Mouse (Mus musculus): Measurements from ENCODE around the gene Fpgs. TPM values are rescaled to one million over a fixed set of nuclear protein-coding genes. Genes with fewer than 3 reads are reported as not detected.

Gene Fpgs
- polyA plus RNA-seq, 1 experiment from 2014 or later: 21.9 TPM

DNA sequence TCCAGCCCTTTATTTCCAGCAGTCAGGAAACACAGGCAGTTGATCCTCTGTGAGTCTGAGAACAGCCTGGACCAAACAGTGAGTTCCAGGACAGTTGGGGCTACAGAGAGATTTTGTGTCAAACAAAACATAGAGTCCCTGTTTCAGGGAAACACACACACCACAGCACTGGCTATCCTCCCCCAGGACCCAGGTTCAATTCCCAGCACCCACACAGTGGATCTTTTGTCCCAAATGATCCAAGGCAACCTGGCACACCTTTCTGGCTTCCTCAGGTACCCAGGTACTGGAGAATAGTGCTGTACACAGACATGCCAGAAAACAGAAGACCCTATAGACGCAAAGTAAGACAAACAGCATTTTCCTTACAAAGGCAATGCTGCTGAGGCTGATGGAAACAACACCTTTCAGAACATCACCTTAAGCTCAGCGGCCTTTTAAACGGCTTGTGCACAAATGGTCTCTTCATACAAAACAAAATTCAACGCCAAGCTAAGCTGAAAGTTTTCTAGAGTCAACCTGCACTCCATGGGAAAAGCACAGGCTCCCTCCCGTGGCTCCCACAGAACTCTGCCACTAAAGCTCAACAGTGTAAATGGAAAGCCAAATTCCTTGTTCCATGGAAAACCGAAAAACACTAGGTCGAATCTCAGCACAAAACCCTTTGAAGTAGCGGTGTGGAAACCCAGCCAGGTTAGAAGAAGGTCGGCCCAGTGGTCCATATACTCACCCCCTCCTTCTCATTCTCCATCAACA is 7.5 kb upstream of the Fpgs start:
- peak overlapping the region; percentile 67 for H3K4me2 ChIP-seq (ENCODE audit: low read depth, low read length, severe bottlenecking)
- no peak for DNase-seq (ENCODE audit: low spot score)
- H3K27me3 ChIP-seq (ENCODE audit: control insufficient read depth, insufficient read depth, low read length): no peaks in the 10 kb centered on the region
- peak overlapping the region; percentile 71 for H3K9ac ChIP-seq (ENCODE audit: low read length)
- H3K4me3 ChIP-seq (ENCODE audit: low read depth, low read length): peak overlapping the region; percentile 91
- H3K27ac ChIP-seq (ENCODE audit: low read depth, low read length): no peak overlapping the region
- H3K9me3 ChIP-seq (ENCODE audit: control insufficient read depth, low read length): no peaks in the 10 kb centered on the region
- peaks cover 22% of the 10 kb centered on the region; the same call in 1 of the 2 replicates for H3K36me3 ChIP-seq (ENCODE audit: control insufficient read depth, insufficient read depth, low read length)
- no peak for ATAC-seq (replicated peaks; ENCODE audit: low FRiP score)
- peaks cover 4% of the 10 kb centered on the region for H3K4me1 ChIP-seq (replicated peaks; ENCODE audit: control insufficient read depth, insufficient read depth, low read length)
- 33% methylated on average over 9 of the region's 9 CpGs for WGBS

- Histone ChIP-seq H3K9me3 (ENCODE audit: control insufficient read depth, low read length) (no peaks in the 10 kb centered on the region), H3K4me1 (replicated peaks; ENCODE audit: control insufficient read depth, insufficient read depth, low read length) (peaks cover 4% of the 10 kb centered on the region), H3K9ac (ENCODE audit: low read length) (no peak overlapping the region), H3K27ac (ENCODE audit: low read depth, low read length) (no peak overlapping the region), H3K4me2 (ENCODE audit: low read depth, low read length, severe bottlenecking) (no peak overlapping the region), H3K4me3 (ENCODE audit: low read depth, low read length) (no peak overlapping the region), H3K36me3 (ENCODE audit: control insufficient read depth, insufficient read depth, low read length) (peaks cover 28% of the 10 kb centered on the region; the same call in 1 of the 2 replicates), H3K27me3 (ENCODE audit: control insufficient read depth, insufficient read depth, low read length) (no peaks in the 10 kb centered on the region)
- no peak for ATAC-seq (replicated peaks; ENCODE audit: low FRiP score)
- no peak for DNase-seq (ENCODE audit: low spot score)
- WGBS: 86% methylated on average over 5 of the region's 5 CpGs
Measured at GRCm38 (mm10) chr2:32710425-32710824, 6.5 kb upstream of the Fpgs start.

- peaks cover 4% of the 10 kb centered on the region for H3K4me1 ChIP-seq (replicated peaks; ENCODE audit: control insufficient read depth, insufficient read depth, low read length)
- 94% methylated on average over 20 of the region's 20 CpGs for WGBS
- no peak overlapping the region for H3K27ac ChIP-seq (ENCODE audit: low read depth, low read length)
- H3K36me3 ChIP-seq (ENCODE audit: control insufficient read depth, insufficient read depth, low read length): peaks cover 28% of the 10 kb centered on the region; the same call in 1 of the 2 replicates
- H3K4me3 ChIP-seq (ENCODE audit: low read depth, low read length): no peak overlapping the region
- H3K9ac ChIP-seq (ENCODE audit: low read length): no peak overlapping the region
- no peak overlapping the region for H3K4me2 ChIP-seq (ENCODE audit: low read depth, low read length, severe bottlenecking)
- no peaks in the 10 kb centered on the region for H3K9me3 ChIP-seq (ENCODE audit: control insufficient read depth, low read length)
- no peak for DNase-seq (ENCODE audit: low spot score)
- H3K27me3 ChIP-seq (ENCODE audit: control insufficient read depth, insufficient read depth, low read length): no peaks in the 10 kb centered on the region
- ATAC-seq (replicated peaks; ENCODE audit: low FRiP score): no peak
Measured at GRCm38 (mm10) chr2:32709521-32710137, 5.7 kb upstream of the Fpgs start.

GRCm38 (mm10) chr2:32708643-32709042 is 4.7 kb upstream of the Fpgs start:
- ATAC-seq (replicated peaks; ENCODE audit: low FRiP score): no peak
- Histone ChIP-seq H3K4me1 (replicated peaks; ENCODE audit: control insufficient read depth, insufficient read depth, low read length) (peaks cover 4% of the 10 kb centered on the region), H3K9ac (ENCODE audit: low read length) (no peak overlapping the region), H3K9me3 (ENCODE audit: control insufficient read depth, low read length) (no peaks in the 10 kb centered on the region), H3K27me3 (ENCODE audit: control insufficient read depth, insufficient read depth, low read length) (no peaks in the 10 kb centered on the region), H3K36me3 (ENCODE audit: control insufficient read depth, insufficient read depth, low read length) (peaks cover 28% of the 10 kb centered on the region; the same call in 1 of the 2 replicates), H3K27ac (ENCODE audit: low read depth, low read length) (no peak overlapping the region), H3K4me3 (ENCODE audit: low read depth, low read length) (no peak overlapping the region), H3K4me2 (ENCODE audit: low read depth, low read length, severe bottlenecking) (no peak overlapping the region)
- 49% methylated on average over 3 of the region's 3 CpGs for whole genome bisulfite sequencing
- DNase-seq (ENCODE audit: low spot score): peak; percentile 88

- no peak overlapping the region for H3K27ac ChIP-seq (ENCODE audit: low read depth, low read length)
- ATAC-seq (replicated peaks; ENCODE audit: low FRiP score): no peak
- peaks cover 35% of the 10 kb centered on the region; the same call in 1 of the 2 replicates for H3K36me3 ChIP-seq (ENCODE audit: control insufficient read depth, insufficient read depth, low read length)
- H3K4me1 ChIP-seq (replicated peaks; ENCODE audit: control insufficient read depth, insufficient read depth, low read length): peaks cover 4% of the 10 kb centered on the region
- no peak overlapping the region for H3K4me2 ChIP-seq (ENCODE audit: low read depth, low read length, severe bottlenecking)
- H3K9ac ChIP-seq (ENCODE audit: low read length): no peak overlapping the region
- H3K9me3 ChIP-seq (ENCODE audit: control insufficient read depth, low read length): no peaks in the 10 kb centered on the region
- no peaks in the 10 kb centered on the region for H3K27me3 ChIP-seq (ENCODE audit: control insufficient read depth, insufficient read depth, low read length)
- 93% methylated on average over 6 of the region's 6 CpGs for WGBS
- no peak overlapping the region for H3K4me3 ChIP-seq (ENCODE audit: low read depth, low read length)
- no peak for DNase-seq (ENCODE audit: low spot score)
Measured at GRCm38 (mm10) chr2:32706971-32707370, 3.0 kb upstream of the Fpgs start.

GRCm38 (mm10) chr2:32705018-32705417 is 1.1 kb upstream of the Fpgs start:
- Histone ChIP-seq H3K4me2 (ENCODE audit: low read depth, low read length, severe bottlenecking) (no peak overlapping the region), H3K9ac (ENCODE audit: low read length) (no peak overlapping the region), H3K4me3 (ENCODE audit: low read depth, low read length) (no peak overlapping the region), H3K27ac (ENCODE audit: low read depth, low read length) (no peak overlapping the region), H3K9me3 (ENCODE audit: control insufficient read depth, low read length) (no peaks in the 10 kb centered on the region), H3K4me1 (replicated peaks; ENCODE audit: control insufficient read depth, insufficient read depth, low read length) (no peaks in the 10 kb centered on the region), H3K27me3 (ENCODE audit: control insufficient read depth, insufficient read depth, low read length) (no peaks in the 10 kb centered on the region), H3K36me3 (ENCODE audit: control insufficient read depth, insufficient read depth, low read length) (peaks cover 32% of the 10 kb centered on the region; the same call in 1 of the 2 replicates)
- no peak for ATAC-seq (replicated peaks; ENCODE audit: low FRiP score)
- WGBS: 95% methylated on average over 7 of the region's 7 CpGs
- no peak for DNase-seq (ENCODE audit: low spot score)

GRCm38 (mm10) chr2:32703046-32703445 is 899 bp downstream of the Fpgs start:
- WGBS: 97% methylated on average over 8 of the region's 8 CpGs
- Histone ChIP-seq H3K4me1 (replicated peaks; ENCODE audit: control insufficient read depth, insufficient read depth, low read length) (no peaks in the 10 kb centered on the region), H3K4me3 (ENCODE audit: low read depth, low read length) (no peak overlapping the region), H3K27me3 (ENCODE audit: control insufficient read depth, insufficient read depth, low read length) (no peaks in the 10 kb centered on the region), H3K27ac (ENCODE audit: low read depth, low read length) (no peak overlapping the region), H3K36me3 (ENCODE audit: control insufficient read depth, insufficient read depth, low read length) (peaks cover 17% of the 10 kb centered on the region; the same call in 1 of the 2 replicates), H3K4me2 (ENCODE audit: low read depth, low read length, severe bottlenecking) (no peak overlapping the region), H3K9me3 (ENCODE audit: control insufficient read depth, low read length) (no peaks in the 10 kb centered on the region), H3K9ac (ENCODE audit: low read length) (no peak overlapping the region)
- ATAC-seq (replicated peaks; ENCODE audit: low FRiP score) (no peak), DNase-seq (ENCODE audit: low spot score) (no peak)

DNA sequence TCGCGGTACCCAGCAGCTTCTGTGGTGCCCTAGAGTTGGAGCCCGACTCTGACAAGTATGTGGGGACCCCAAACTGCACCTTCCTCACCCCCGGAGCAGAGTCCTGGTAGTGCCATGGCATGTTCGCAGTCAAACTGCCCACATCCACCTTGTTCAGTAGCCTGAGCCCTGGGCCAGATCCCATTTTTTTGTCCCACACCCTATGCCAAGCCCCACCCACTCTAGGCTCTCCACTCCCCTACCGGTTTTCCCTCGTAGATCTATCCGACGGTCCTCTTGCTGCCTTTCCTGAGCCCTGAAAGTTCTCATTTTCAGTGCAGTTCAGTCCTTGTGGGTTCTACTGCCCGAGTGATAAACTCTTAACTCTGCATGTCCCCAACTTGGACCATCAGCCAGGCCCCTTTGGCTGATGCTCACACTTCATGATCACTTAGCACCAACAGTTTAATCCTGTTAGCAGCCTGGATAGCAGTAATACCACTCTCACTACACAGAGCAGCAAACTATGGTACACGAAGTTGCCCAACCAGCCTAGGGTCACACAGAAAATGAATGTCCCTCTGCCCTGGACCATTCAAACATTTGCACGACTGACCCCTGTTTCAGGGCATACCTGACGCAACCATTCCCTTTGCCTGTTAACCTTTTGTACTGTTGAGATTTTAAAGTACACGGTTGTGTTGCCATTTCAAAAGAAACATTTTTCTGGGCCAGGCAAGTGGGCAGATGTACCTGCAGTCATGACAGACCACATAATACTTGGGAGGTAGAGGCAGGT is 2.8 kb downstream of the Fpgs start:
- no peak overlapping the region for H3K27ac ChIP-seq (ENCODE audit: low read depth, low read length)

More for the DNA sequence above, 2.8 kb downstream of the Fpgs start:
- H3K4me1 ChIP-seq (replicated peaks; ENCODE audit: control insufficient read depth, insufficient read depth, low read length): no peaks in the 10 kb centered on the region
- no peak overlapping the region for H3K4me2 ChIP-seq (ENCODE audit: low read depth, low read length, severe bottlenecking)
- no peak overlapping the region for H3K4me3 ChIP-seq (ENCODE audit: low read depth, low read length)
- H3K9ac ChIP-seq (ENCODE audit: low read length): no peak overlapping the region
- no peak for ATAC-seq (replicated peaks; ENCODE audit: low FRiP score)
- H3K36me3 ChIP-seq (ENCODE audit: control insufficient read depth, insufficient read depth, low read length): peaks cover 10% of the 10 kb centered on the region; the same call in 1 of the 2 replicates
- no peak for DNase-seq (ENCODE audit: low spot score)
- no peaks in the 10 kb centered on the region for H3K9me3 ChIP-seq (ENCODE audit: control insufficient read depth, low read length)
- 90% methylated on average over 14 of the region's 14 CpGs for WGBS
- no peaks in the 10 kb centered on the region for H3K27me3 ChIP-seq (ENCODE audit: control insufficient read depth, insufficient read depth, low read length)

Data from forebrain, embryonic 11.5 days (tissue).